Mouse (Mus musculus) left cerebral cortex, adult 18-20 months (tissue): Measurements from ENCODE around the gene Alox12. TPM values are rescaled to one million over a fixed set of nuclear protein-coding genes. Genes with fewer than 3 reads are reported as not detected.

Source experiments
- DNase-seq, 2 experiments: peaks; one replicate each; pipeline ENCODE4 v3.0.0; 2021 to 2022; ENCODE audit warnings: low spot score in 2 of 2, mixed read lengths in 1 of 2
- total RNA-seq, 2 experiments: library from RNA; stranded (reverse); gene quantifications; 2 replicates each; pipeline ENCODE4 v1.2.3; 2021

The Alox12 gene
- total RNA-seq, 2 experiments from 2014 or later: 0.44 to 0.47 TPM

DNA sequence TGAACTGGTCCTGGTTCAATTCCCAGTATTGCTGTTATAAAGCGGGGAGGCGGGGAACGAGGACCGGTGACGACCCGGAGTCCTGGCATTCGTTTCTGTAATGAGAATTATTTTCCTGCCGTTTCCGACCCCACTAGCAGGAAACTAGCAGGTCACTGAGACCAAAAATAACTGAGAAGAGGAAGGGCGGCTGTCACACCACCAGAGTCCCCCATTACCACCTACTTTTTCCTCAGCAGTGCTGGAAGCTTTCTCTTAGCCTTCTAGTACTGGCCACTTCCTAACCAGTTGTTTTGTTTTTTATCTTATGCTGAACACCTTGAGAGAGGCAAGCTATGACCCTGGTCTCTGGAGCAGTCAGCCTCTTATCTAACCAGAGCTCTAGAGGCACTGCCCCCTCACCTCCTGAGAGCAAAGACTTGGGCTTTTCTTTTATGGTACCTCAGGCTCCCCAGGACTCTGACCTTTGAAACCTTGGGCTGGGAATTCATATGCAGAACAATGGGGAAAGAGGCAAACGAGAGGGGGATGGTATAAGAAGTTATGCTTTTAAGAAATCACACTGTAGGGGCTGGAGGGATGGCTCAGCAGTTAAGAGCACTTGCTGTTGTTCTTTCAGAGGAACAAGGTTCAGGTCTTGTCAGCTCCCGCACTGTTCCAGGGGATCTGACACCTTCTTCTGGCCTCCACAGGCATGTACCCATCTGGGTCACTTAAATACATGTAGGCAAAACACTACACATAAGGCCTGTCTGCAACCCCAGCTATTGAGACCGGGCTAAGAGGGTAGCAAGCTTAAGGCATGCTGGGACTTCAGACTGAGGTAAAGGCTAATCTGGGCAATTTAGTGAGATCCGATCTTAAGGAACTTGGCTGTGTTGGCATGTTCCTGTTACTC lies 33.3 kb downstream of the Alox12 start:
- no peak for DNase-seq

- DNase-seq: peak; percentile 89 to 94
Measured at GRCm38 (mm10) chr11:70220731-70221602, 34.2 kb downstream of the Alox12 start, which contains the start of gene Slc16a13. Gene Slc16a13 (minus strand): TSS chr11:70221064.

GRCm38 (mm10) chr11:70220323-70220722 lies 34.8 kb downstream of the Alox12 start:
- DNase-seq: no peak

DNA sequence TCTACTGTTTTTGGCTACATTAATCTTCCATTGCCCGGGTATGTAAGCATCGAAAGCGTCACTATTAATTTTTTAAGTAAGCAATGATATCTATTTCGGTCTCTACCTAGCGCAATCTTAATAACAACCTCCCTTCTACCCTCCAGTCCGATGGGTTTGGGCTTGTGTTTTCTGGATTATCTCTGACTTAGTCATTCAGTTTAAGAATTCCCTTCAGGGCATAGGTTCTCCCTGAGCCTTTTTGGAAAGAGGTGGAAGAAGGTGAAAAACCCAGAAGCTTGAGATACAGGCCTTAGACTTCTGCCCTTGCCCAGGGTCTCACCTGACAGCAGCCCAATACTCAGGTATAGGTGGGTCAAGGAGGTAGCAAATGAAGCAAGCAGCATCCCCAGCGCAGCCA lies 35.3 kb downstream of the Alox12 start:
- DNase-seq: no peak

- no peak for DNase-seq
Measured at GRCm38 (mm10) chr11:70218741-70219470, 36.2 kb downstream of the Alox12 start.

DNA sequence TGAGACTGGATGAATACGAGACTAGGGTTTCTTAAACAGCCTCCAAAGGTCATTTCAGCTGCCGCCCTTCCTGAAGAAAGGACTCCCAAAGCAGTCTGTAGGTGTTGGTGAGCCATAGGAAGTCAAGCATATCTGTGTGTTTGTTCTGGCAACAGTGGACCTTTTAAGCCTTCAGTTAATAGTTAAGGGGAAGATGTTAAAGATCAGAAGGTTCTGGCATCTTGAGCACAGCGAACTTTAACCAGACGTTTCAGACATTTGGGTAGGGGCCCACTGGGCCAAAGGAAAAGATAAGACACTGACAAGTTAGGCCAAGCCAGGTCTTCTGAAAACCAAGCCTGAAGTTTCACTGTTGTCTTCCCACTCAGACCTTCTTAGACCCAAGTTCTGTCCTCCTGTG lies 37.1 kb downstream of the Alox12 start:
- no peak for DNase-seq

GRCm38 (mm10) chr11:70216103-70216502 lies 39.0 kb downstream of the Alox12 start:
- DNase-seq: no peak

DNA sequence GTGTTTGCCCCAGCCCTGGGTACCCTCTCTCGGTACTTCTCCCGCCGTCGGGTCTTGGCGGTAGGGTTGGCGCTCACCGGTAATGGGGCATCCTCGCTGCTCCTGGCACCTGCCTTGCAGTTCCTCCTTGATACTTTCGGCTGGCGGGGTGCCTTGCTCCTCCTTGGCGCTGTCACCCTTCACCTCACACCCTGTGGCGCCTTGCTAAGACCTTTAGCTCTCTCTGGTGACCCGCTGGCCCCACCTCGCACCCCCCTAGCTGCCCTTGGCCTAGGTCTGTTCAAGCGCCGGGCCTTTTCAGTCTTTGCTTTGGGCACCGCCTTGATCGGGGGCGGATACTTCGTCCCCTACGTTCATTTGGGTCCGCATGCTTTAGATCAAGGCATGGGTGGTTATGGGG lies 39.9 kb downstream of the Alox12 start:
- no peak for DNase-seq

GRCm38 (mm10) chr11:70214856-70215209 lies 40.3 kb downstream of the Alox12 start:
- no peak for DNase-seq

- DNase-seq: no peak
Measured at GRCm38 (mm10) chr11:70214191-70214855, 40.8 kb downstream of the Alox12 start.

DNA sequence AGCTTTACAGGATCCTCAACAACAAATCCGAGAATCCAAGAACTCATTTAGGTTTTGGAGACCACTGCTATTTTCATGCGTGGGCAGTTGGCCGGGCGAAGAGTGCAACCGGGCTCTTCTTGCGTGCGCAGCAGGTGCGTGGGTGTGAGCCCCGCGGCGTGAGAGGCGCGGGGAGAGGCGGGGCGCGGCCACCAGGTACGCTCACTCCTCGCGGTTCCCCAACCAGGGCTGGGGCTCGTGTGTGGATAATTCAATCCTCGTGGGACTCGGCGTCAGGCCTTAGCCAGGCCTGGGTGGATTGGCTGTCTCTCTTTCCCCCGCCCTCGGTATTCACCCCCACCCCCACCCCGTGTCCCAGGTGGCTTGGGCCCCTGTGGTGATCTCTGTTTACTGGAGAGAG lies 41.4 kb downstream of the Alox12 start:
- no peak for DNase-seq

DNA sequence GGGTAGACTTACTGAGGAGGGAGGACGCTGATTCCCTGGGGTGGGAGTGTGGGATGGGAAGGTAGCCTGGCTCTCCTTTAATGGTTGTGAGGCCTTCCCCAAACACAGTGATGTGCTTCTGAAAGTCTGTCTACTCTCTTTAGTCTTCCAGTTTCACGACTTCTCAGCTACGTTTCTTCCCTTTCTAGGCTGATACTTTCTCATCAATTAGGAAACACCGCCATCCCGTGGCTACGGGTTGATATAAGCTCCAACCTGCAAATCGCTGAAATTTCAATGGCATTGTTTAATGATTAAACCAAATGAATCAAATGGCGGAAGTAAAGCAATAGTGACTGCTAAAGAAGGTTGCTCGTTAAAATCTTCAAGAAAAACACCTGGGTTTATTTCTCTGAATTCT lies 42.3 kb downstream of the Alox12 start:
- DNase-seq: peak; percentile 66 to 71

DNA sequence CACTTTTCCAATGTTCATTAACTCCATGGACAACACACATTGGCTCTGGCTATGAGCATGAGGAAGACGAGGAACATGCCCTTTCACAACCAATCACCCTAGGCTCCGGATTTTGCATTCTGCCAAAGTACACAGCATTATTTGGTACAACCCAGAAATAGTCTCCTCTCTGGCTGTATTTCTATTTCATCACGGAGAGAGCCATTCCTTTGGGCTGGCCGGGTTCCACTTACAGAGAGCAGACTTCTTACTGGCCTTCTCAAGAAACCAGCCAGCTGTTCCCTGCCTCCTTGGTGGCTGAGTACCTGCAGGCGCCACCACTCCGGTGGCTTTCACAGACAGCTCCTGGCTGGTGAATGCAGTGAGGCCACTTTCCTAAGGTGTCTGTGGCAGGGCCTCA lies 42.7 kb downstream of the Alox12 start, which contains the start of gene Slc16a11:
Slc16a11 (plus strand) TSS at position 330 of the 400 bp plus-strand sequence.
- DNase-seq: no peak

GRCm38 (mm10) chr11:70211972-70212371 lies 43.2 kb downstream of the Alox12 start:
- no peak for DNase-seq

DNA sequence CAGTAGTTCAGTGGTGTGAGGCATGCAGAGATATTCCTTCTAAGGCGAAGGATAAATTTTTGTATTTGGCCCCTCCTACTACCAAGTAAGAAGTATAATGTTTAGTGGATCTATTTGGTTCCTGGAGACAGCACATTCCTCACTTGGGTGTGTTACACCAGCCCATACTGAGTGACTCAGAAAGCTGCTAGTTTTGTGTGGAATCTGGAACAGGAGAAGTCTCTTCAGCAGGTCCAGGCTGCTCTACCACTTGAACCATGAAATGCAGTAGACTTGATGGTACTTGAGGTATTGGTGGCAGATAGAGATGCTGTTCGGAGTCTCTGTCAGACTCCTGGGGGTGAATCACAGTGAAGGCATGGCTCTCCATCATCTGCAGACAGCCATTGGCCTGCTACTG lies 44.5 kb downstream of the Alox12 start:
- DNase-seq: no peak

GRCm38 (mm10) chr11:70208778-70209388 lies 46.3 kb downstream of the Alox12 start:
- no peak for DNase-seq

DNA sequence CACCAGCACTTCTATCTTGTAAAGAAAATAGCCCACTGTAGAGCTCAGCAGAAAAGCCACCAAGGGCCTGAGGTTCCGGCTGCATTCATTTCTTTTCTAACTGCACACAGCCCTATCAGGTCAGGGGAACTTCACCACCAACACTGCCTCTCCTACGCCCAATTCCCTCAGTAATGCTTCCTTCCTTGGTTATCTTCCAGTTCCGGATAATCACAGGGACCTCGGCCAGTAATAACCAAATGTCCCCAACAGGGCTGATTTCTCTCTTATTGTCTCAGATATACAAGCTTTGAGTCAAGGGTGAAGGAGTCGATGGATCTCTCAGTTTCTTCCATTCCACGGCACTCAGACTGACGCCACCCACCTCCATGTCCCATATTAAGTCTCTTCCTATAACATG lies 47.9 kb downstream of the Alox12 start:
- no peak for DNase-seq

- DNase-seq: no peak
Measured at GRCm38 (mm10) chr11:70206801-70207200, 48.4 kb downstream of the Alox12 start.

DNA sequence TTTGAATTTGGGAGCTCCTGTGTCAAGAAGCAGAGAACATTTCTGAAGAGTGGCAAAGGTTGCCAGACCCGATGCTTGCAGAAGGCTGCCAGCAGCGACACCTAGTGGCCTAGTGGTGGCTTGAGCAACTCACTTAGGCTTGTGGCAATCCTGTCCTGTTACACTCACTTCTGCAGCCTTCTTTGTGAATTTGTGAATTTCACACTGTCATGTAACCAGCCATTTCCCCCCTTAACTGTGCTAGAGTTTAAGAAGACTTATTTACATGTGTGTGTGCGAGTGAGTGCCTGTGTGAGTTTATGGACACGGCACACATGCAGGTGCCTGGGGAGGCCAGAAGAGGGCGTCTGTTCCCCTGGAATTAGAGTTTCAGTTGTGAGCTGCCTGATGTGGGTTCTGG lies 53.5 kb downstream of the Alox12 start:
- DNase-seq: peak; percentile 79 to 85

DNA sequence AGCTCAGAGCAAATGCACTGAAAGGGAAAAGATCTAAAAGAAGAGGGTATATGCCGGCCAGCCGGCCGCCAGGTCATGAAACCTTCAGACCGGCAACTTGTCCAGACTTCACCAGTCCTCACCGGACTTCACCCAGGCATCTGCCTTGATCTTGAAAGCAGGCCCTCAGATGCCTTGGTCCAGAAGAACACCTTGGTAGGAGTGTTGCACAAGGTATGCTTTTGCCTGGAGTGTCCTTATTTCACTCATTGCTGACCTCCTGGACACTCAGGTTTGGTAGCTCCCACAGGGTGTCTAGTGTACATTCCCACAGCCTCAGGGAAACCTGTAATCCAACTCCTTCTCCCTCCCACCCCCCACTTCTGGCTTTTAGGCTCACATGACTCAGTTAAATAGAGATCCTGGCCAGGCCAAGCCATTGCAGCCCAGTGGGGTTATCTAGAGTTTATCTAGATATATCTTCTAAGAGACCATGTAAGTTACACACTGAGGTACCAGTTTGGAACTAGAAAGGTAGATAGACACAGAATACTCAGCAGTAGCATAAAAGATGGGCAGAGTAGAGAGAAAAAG lies 55.0 kb downstream of the Alox12 start:
- DNase-seq: no peak
